Mouse (Mus musculus) left cerebral cortex, postnatal 36 days (tissue): Measurements from ENCODE around the gene Exoc3l2. TPM values are rescaled to one million over a fixed set of nuclear protein-coding genes. Genes with fewer than 3 reads are reported as not detected.

ENCODE experiments used
- total RNA-seq, 2 experiments: library from RNA; stranded (reverse); gene quantifications; 2 replicates each; pipeline ENCODE4 v1.2.3; 2021

Exoc3l2 gene
- total RNA-seq, 2 experiments from 2014 or later, result 0.23 to 0.52 TPM

Other genes with a start within 250 kb of the Exoc3l2 start
- gene Opa3, start 235.0 kb upstream of the Exoc3l2 start, total RNA-seq, result 10 to 100 TPM; 41.0 to 45.7 TPM
- 10 to 100 TPM; 11.2 to 13.5 TPM for gene Vasp, start 191.5 kb upstream of the Exoc3l2 start, total RNA-seq
- not detected for gene Ppm1n, start 183.3 kb upstream of the Exoc3l2 start, total RNA-seq
- gene Rtn2, start 180.7 kb upstream of the Exoc3l2 start, total RNA-seq, result 100 to 1,000 TPM in 1 of 2 experiments, 10 to 100 TPM in 1; 98.6 to 121 TPM
- 10 to 100 TPM; 20.6 to 22.5 TPM for gene Fosb, start 153.3 kb upstream of the Exoc3l2 start, total RNA-seq
- 10 to 100 TPM; 35.6 to 41.8 TPM for gene Ercc1, start 118.6 kb upstream of the Exoc3l2 start, total RNA-seq
- gene Cd3eap, start 103.8 kb upstream of the Exoc3l2 start, total RNA-seq, result 10 to 100 TPM; 17.3 to 17.6 TPM
- gene Ppp1r13l, start 103.6 kb upstream of the Exoc3l2 start, total RNA-seq, result 1 to 10 TPM; 5.1 to 7.9 TPM
- 10 to 100 TPM; 26.1 to 40.0 TPM for gene Ercc2, start 81.3 kb upstream of the Exoc3l2 start, total RNA-seq
- gene Klc3, start 59.2 kb upstream of the Exoc3l2 start, total RNA-seq, result 1 to 10 TPM; 2.6 to 3.3 TPM
- gene Ckm, start 58.6 kb upstream of the Exoc3l2 start, total RNA-seq, result under 1 TPM; 0.35 to 0.41 TPM
- gene Mark4, start 4.5 kb upstream of the Exoc3l2 start, total RNA-seq, result 10 to 100 TPM; 76.8 to 77.7 TPM
- 1 to 10 TPM; 6.8 to 7.2 TPM for gene Bloc1s3, start 45.0 kb downstream of the Exoc3l2 start, total RNA-seq
- 10 to 100 TPM; 18.2 to 19.5 TPM for gene Trappc6a, start 45.1 kb downstream of the Exoc3l2 start, total RNA-seq
- under 1 TPM; 0.68 to 0.94 TPM for gene Nkpd1, start 54.5 kb downstream of the Exoc3l2 start, total RNA-seq
- gene Ppp1r37, start 99.7 kb downstream of the Exoc3l2 start, total RNA-seq, result 100 to 1,000 TPM; 135 to 140 TPM
- 1 to 10 TPM; 1.2 to 1.3 TPM for gene Zfp296, start 114.0 kb downstream of the Exoc3l2 start, total RNA-seq
- gene Gemin7, start 114.3 kb downstream of the Exoc3l2 start, total RNA-seq, result 10 to 100 TPM; 52.6 to 54.1 TPM
- 100 to 1,000 TPM in 1 of 2 experiments, 10 to 100 TPM in 1; 65.1 to 110 TPM for gene Clasrp, start 141.2 kb downstream of the Exoc3l2 start, total RNA-seq
- 1 to 10 TPM; 4.6 to 6.7 TPM for gene Relb, start 166.1 kb downstream of the Exoc3l2 start, total RNA-seq
- gene Clptm1, start 201.7 kb downstream of the Exoc3l2 start, total RNA-seq, result 100 to 1,000 TPM; 147 to 157 TPM
- not detected for gene Apoc2, start 214.6 kb downstream of the Exoc3l2 start, total RNA-seq
- not detected for gene Gm44805, start 218.1 kb downstream of the Exoc3l2 start, total RNA-seq
- not detected for gene Apoc4, start 218.1 kb downstream of the Exoc3l2 start, total RNA-seq
- gene Apoc1, start 229.3 kb downstream of the Exoc3l2 start, total RNA-seq, result 1 to 10 TPM; 1.5 to 2.9 TPM
- 1,000 to 10,000 TPM; 1,886 to 2,087 TPM for gene Apoe, start 235.9 kb downstream of the Exoc3l2 start, total RNA-seq